Mouse (Mus musculus) G1E (cell line): Measurements from ENCODE around the gene Gpr25.

Source experiments
- CTCF ChIP-seq: IDR thresholded peaks from 2 replicates; pipeline ENCODE4 v1.5.1; 2012; ENCODE audit warnings: low read depth, low read length, inconsistent platforms, mixed read lengths
- GATA1 ChIP-seq: IDR thresholded peaks from 2 replicates; pipeline ENCODE4 v1.6.1; 2012; ENCODE audit warnings: borderline replicate concordance, low read length, inconsistent platforms, mixed read lengths
- TAL1 ChIP-seq: conservative IDR thresholded peaks from 2 replicates; pipeline ENCODE4 v1.6.1; 2012; ENCODE audit warnings: low read depth, low read length, inconsistent platforms, mixed read lengths

GRCm38 (mm10) chr1:136260635-136261238 is at the start of gene Gpr25:
- no peak for TF ChIP-seq CTCF
- TF ChIP-seq GATA1: no peak
- TF ChIP-seq TAL1: no peak
